Mouse (Mus musculus) megakaryocyte progenitor cell, adult 5-6 weeks (primary cell): Measurements from ENCODE around the gene Atp6v0a1. TPM values are rescaled to one million over a fixed set of nuclear protein-coding genes. Genes with fewer than 3 reads are reported as not detected.

Source experiments
- ATAC-seq: replicated peaks from 2 replicates; pipeline ENCODE4 v1.8.0; 2016; ENCODE audit warnings: mild to moderate bottlenecking, moderate TSS enrichment, inconsistent platforms; ENCODE audit not compliant: poor library complexity
- total RNA-seq, 2 experiments: library from RNA; stranded (forward) in 1 of 2; stranded (reverse) in 1 of 2; fragments of 157-497, 149-512 nt in 1 of 2; fragments of 200-1000 nt in 1 of 2; gene quantifications; 2 replicates each; pipeline versions ENCODE4 v1.2.3 to v1.2.4; 2015 to 2017

Atp6v0a1 gene
- total RNA-seq, 2 experiments from 2014 or later = 35.3 to 50.1 TPM

GRCm38 (mm10) chr11:101058726-101059125 is 49.5 kb downstream of the Atp6v0a1 start:
- no peak for ATAC-seq

GRCm38 (mm10) chr11:101059473-101059872 is 50.2 kb downstream of the Atp6v0a1 start:
- no peak for ATAC-seq

GRCm38 (mm10) chr11:101060126-101060525 is 50.9 kb downstream of the Atp6v0a1 start:
- no peak for ATAC-seq

GRCm38 (mm10) chr11:101061049-101061448 is 51.8 kb downstream of the Atp6v0a1 start:
- no peak for ATAC-seq

- ATAC-seq = no peak
Measured at GRCm38 (mm10) chr11:101062165-101062884, 53.1 kb downstream of the Atp6v0a1 start.

GRCm38 (mm10) chr11:101062971-101063675 is 53.9 kb downstream of the Atp6v0a1 start:
- ATAC-seq = no peak

GRCm38 (mm10) chr11:101063676-101064327 is 54.5 kb downstream of the Atp6v0a1 start:
- peak; percentile 91 for ATAC-seq

GRCm38 (mm10) chr11:101064462-101064861 is 55.2 kb downstream of the Atp6v0a1 start:
- ATAC-seq = no peak

GRCm38 (mm10) chr11:101065002-101065401 is 55.8 kb downstream of the Atp6v0a1 start:
- no peak for ATAC-seq

- peak; percentile 43 for ATAC-seq
Measured at GRCm38 (mm10) chr11:101066549-101067412, 57.5 kb downstream of the Atp6v0a1 start.

GRCm38 (mm10) chr11:101069391-101070188 is 60.3 kb downstream of the Atp6v0a1 start, which contains the start of gene Naglu:
Gene Naglu, plus strand, starts transcription at chr11:101070012.
- ATAC-seq = peak; percentile 86

GRCm38 (mm10) chr11:101070189-101070527 is 60.9 kb downstream of the Atp6v0a1 start:
- ATAC-seq = no peak; the same call in 1 of the 2 replicates

- no peak for ATAC-seq
Measured at GRCm38 (mm10) chr11:101070987-101071386, 61.7 kb downstream of the Atp6v0a1 start.

GRCm38 (mm10) chr11:101071810-101072428 is 62.7 kb downstream of the Atp6v0a1 start:
- ATAC-seq = no peak

GRCm38 (mm10) chr11:101078121-101078520 is 68.9 kb downstream of the Atp6v0a1 start, which contains the start of gene Hsd17b1:
Gene Hsd17b1, plus strand, starts transcription at chr11:101078411.
- no peak for ATAC-seq

- peak; percentile 9 for ATAC-seq
Measured at GRCm38 (mm10) chr11:101079746-101080145, 70.5 kb downstream of the Atp6v0a1 start.

- ATAC-seq = no peak
Measured at GRCm38 (mm10) chr11:101080421-101080820, 71.2 kb downstream of the Atp6v0a1 start.

GRCm38 (mm10) chr11:101081659-101082058 is 72.4 kb downstream of the Atp6v0a1 start:
- no peak for ATAC-seq
